Mouse (Mus musculus) CH12.LX (cell line): ENCODE data around the gene Ctcf.

Experiments used
- ELF1 ChIP-seq: IDR thresholded peaks from 2 replicates; pipeline ENCODE4 v1.6.1; 2014; ENCODE audit warnings: low read depth, mild to moderate bottlenecking, inconsistent platforms, low read length, improper control_type of control experiment
- EP300 ChIP-seq: IDR thresholded peaks from 2 replicates; pipeline ENCODE4 v1.6.1; 2011; ENCODE audit warnings: low read length, improper control_type of control experiment
- MAFK ChIP-seq: IDR thresholded peaks from 2 replicates; pipeline ENCODE4 v1.6.1; 2011; ENCODE audit warnings: low read length, improper control_type of control experiment; ENCODE audit not compliant: insufficient replicate concordance
- NELFE ChIP-seq: IDR thresholded peaks from 2 replicates; pipeline ENCODE4 v1.6.1; 2011; ENCODE audit warnings: low read depth, low read length, improper control_type of control experiment
- POLR2A ChIP-seq: IDR thresholded peaks from 2 replicates; pipeline ENCODE4 v1.6.1; 2011; ENCODE audit warnings: low read depth, mild to moderate bottlenecking, improper control_type of control experiment, low read length
- TBP ChIP-seq: conservative IDR thresholded peaks from 2 replicates; pipeline ENCODE4 v1.6.1; 2011; ENCODE audit warnings: low read depth, low read length, improper control_type of control experiment

DNA sequence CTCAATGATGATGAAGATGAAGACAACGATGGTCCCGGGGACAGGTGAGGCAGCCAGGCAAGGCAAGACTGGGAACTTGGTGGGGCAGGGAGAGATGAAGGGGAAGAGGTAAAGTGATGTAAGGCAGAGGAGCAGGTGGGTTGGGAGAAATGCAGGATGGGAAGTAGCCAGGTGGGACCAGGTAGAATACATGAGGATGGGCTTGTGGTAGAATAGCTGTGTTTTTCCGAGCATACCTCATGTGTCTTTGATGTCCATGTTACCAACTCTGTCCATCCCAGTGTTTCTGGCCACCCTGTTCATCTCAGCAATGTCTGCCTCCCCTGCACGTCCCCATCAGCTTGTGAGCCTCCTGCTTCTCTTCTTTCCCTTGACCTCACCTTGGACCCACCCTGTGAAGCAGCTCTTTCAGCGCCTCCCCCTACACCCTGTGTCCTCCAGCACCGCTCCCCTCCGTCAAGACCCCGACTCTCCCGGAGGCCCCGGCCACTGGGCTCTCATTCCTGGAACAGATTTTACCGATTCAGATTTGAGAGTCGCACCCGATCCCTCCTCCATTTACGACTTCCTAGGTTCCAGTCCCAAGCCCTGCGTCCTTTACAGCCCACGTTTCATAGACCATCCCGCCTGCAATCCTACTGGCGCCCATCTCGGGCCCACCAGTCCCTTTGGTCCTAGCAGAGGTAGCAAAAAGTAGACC lies 17.3 kb upstream of the Ctcf start:
- TF ChIP-seq EP300 (no peak), MAFK (no peak), POLR2A (no peak), NELFE (no peak), ELF1 (no peak), TBP (no peak)
